Mouse (Mus musculus) heart, postnatal 0 days (tissue): ENCODE results near the gene Cpne6. TPM values are rescaled to one million over a fixed set of nuclear protein-coding genes. Genes with fewer than 3 reads are reported as not detected.

Experiments
- ATAC-seq: fragments of 200-750 bp; cut with Nextera tagmentation; 2 replicates; pipeline ENCODE4 v1.8.0; 2017; ENCODE audit warnings: low read depth, moderate number of reproducible peaks, moderate library complexity; ENCODE audit not compliant: insufficient read depth
- DNase-seq: peaks from one replicate; pipeline ENCODE4 v3.0.0-alpha.2; 2016; ENCODE audit warnings: low spot score
- H3K27ac ChIP-seq: fragments of 300-500 bp; sonication (generic); 2 replicates; pipeline ENCODE4 v1.5.1; 2014; ENCODE audit warnings: low read depth, mild to moderate bottlenecking
- H3K27me3 ChIP-seq: fragments of 300-500 bp; sonication (generic); 2 replicates; pipeline ENCODE4 v1.6.1; 2014; ENCODE audit warnings: low read length, mixed read lengths; ENCODE audit not compliant: control insufficient read depth, insufficient read depth
- H3K36me3 ChIP-seq: fragments of 300-500 bp; sonication (generic); replicated peaks from 2 replicates; pipeline ENCODE4 v1.6.1; 2014; ENCODE audit warnings: low read length, mixed read lengths; ENCODE audit not compliant: control insufficient read depth, insufficient read depth
- H3K4me1 ChIP-seq: fragments of 300-500 bp; sonication (generic); 2 replicates; pipeline ENCODE4 v1.6.1; 2014; ENCODE audit warnings: antibody characterized with exemption; ENCODE audit not compliant: control insufficient read depth, insufficient read depth
- H3K4me2 ChIP-seq: fragments of 300-500 bp; sonication (generic); 2 replicates; pipeline ENCODE4 v1.6.1; 2014; ENCODE audit warnings: low read depth, mild to moderate bottlenecking, low read length, moderate library complexity
- H3K4me3 ChIP-seq: fragments of 300-500 bp; sonication (generic); 2 replicates; pipeline ENCODE4 v1.5.1; 2014; ENCODE audit warnings: low read depth, low read length
- H3K9ac ChIP-seq: fragments of 300-500 bp; sonication (generic); replicated peaks from 2 replicates; pipeline ENCODE4 v1.6.1; 2014; ENCODE audit warnings: low read depth, low read length, mixed read lengths
- H3K9me3 ChIP-seq: fragments of 300-500 bp; sonication (generic); replicated peaks from 2 replicates; pipeline ENCODE4 v1.6.1; 2016; ENCODE audit warnings: low read length; ENCODE audit not compliant: control insufficient read depth
- CTCF ChIP-seq: IDR thresholded peaks from 2 replicates; pipeline ENCODE4 v1.5.1; 2016; ENCODE audit warnings: antibody characterized with exemption, control low read depth, low read depth
- EP300 ChIP-seq: IDR thresholded peaks from 2 replicates; pipeline ENCODE4 v1.6.1; 2016; ENCODE audit warnings: antibody characterized with exemption, low read depth
- WGBS: fragments of 180-500 bp; shearing (Covaris S2); extraction: QIAGEN DNeasy Blood & Tissue Kit; methylation state at CpG from one replicate; pipeline ENCODE4 v1.1.7; 2014; 5-methylcytosine and 5-hydroxymethylcytosine counted together
- polyA plus RNA-seq: library from polyadenylated mRNA; unstranded; fragments of >200 nt; fragmentation: Nextera tagmentation; extraction: Ambion mirVana; gene quantifications from 2 replicates; pipeline ENCODE4 v1.2.1, GENCODE M21; 2015
- total RNA-seq: library from RNA; depleted of rRNA; stranded (reverse); fragments of >200 nt; gene quantifications from 2 replicates; pipeline ENCODE4 v1.2.3, GENCODE M21; 2014; ENCODE audit warnings: low replicate concordance

The Cpne6 gene
- total and polyA plus RNA-seq, 2 experiments from 2014 or later = 0.08 TPM

DNA sequence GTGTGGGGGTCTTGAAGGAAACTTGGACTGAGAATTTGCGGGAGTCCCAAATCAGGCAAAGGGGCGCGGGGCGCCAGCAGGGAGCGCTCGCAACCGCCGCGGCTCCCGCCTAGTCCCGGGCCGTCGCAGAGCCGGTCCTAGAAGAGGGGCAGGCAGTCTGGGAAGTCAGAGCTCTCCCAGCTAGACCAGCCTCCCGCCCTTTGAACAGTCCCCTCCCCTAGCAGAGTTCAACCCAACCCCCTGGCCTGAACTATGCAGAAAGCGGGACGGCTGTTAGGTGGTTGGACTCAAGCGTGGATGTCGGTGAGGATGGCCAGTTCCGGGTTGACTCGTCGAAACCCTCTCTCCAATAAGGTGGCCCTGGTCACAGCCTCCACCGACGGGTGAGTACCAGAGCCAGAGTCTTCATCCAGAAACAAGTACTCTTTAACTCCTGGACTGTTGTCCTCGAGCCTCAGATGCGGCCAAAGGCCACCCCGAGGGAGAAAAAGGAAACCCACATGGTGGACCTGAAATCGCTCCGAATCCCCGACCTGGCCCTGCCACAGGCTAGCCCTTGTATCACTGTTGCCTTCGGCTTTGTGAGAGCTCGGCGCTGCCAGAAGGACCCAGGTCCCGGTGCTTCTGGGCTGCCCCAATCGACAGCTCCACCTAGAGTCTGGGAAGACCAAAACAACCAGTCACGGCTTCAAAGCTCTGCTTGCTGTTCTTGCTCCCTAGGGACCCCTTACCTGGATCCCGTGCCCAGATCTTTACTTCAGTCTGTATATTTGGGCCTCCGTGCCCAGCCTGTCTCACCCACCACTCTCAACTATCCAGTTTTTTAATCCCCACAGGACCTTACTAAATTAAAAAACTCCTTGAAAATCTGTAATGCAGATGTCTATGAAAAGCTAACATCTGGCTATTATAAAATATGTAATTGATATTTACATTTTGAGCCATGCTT, 31.3 kb upstream of the Cpne6 start, which contains the start of gene Dhrs4:
Dhrs4 (plus strand) TSS at position 108 of the 949 bp plus-strand sequence.
- ATAC-seq = peak; percentile 96
- under 1% methylated on average over 38 of the region's 38 CpGs for WGBS
- TF ChIP-seq EP300 (no peak), CTCF (peak; percentile 64)

DNA sequence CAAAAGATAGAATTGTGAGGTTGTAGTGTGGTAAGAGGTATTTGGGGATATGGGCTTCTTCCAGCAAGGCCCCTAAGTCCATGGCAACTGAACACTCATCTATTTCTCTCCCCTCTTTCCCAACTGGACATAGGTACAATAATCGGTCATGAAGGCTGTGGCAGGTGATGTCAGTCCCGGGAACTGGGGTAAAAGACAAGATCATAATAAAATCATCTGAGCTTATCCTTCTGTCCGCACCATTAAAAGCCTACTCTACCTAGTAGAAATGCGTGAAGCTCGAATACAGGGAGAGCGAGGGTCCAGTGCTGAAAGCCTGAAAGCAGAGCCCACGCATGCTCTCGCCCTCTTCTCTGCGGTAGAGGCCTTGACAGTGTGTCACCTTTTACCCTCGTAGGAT, 30.6 kb upstream of the Cpne6 start:
- Histone ChIP-seq H3K27me3 (no peaks in the 10 kb centered on the region), H3K4me1 (peaks cover 4% of the 10 kb centered on the region; the same call in 1 of the 2 replicates), H3K27ac (no peak overlapping the region), H3K9me3 (no peaks in the 10 kb centered on the region), H3K36me3 (0 out of 2 replicates have a peak, but pooled peaks cover 11% of the 10 kb centered on the region), H3K4me3 (no peak overlapping the region), H3K9ac (no peak overlapping the region), H3K4me2 (no peak overlapping the region)
- WGBS = 87% methylated on average over 10 of the region's 10 CpGs
- TF ChIP-seq EP300 (no peak), CTCF (no peak)
- no peak for DNase-seq
- no peak for ATAC-seq

More for the DNA sequence above, 31.3 kb upstream of the Cpne6 start, which contains the start of gene Dhrs4:
- Histone ChIP-seq H3K4me1 (peaks cover 4% of the 10 kb centered on the region; the same call in 1 of the 2 replicates), H3K4me3 (peak within 1 kb of the TSS; percentile 60), H3K36me3 (0 out of 2 replicates have a peak, but pooled peaks cover 11% of the 10 kb centered on the region), H3K27me3 (no peaks in the 10 kb centered on the region), H3K9ac (peak within 1 kb of the TSS; percentile 59), H3K9me3 (no peaks in the 10 kb centered on the region), H3K27ac (peak within 1 kb of the TSS; percentile 72), H3K4me2 (peak within 1 kb of the TSS; percentile 64)
- peak; percentile 72 for DNase-seq

GRCm38 (mm10) chr14:55484430-55485085, 25.7 kb upstream of the Cpne6 start:
- DNase-seq (no peak), ATAC-seq (no peak)
- TF ChIP-seq CTCF (no peak), EP300 (no peak)
- Histone ChIP-seq H3K4me3 (no peak overlapping the region), H3K4me1 (peaks cover under 1% of the 10 kb centered on the region; the same call in 1 of the 2 replicates), H3K27me3 (no peaks in the 10 kb centered on the region), H3K36me3 (peaks cover 31% of the 10 kb centered on the region; the same call in 1 of the 2 replicates), H3K27ac (no peak overlapping the region), H3K9ac (no peak overlapping the region), H3K4me2 (no peak overlapping the region), H3K9me3 (no peaks in the 10 kb centered on the region)
- 73% methylated on average over 5 of the region's 5 CpGs for WGBS

- 84% methylated on average over 8 of the region's 8 CpGs for WGBS
- DNase-seq (no peak), ATAC-seq (no peak)
- no peak for TF ChIP-seq CTCF
- TF ChIP-seq EP300 = no peak
- H3K4me1 ChIP-seq = peaks cover 5% of the 10 kb centered on the region
- H3K27me3 ChIP-seq = peaks cover 4% of the 10 kb centered on the region; the same call in 1 of the 2 replicates
- H3K9me3 ChIP-seq = no peaks in the 10 kb centered on the region
- no peak overlapping the region for H3K4me3 ChIP-seq
- no peak overlapping the region for H3K27ac ChIP-seq
- no peak overlapping the region for H3K9ac ChIP-seq
- H3K4me2 ChIP-seq = no peak overlapping the region
- peaks cover 22% of the 10 kb centered on the region; the same call in 1 of the 2 replicates for H3K36me3 ChIP-seq
Measured at GRCm38 (mm10) chr14:55486836-55487235, 23.4 kb upstream of the Cpne6 start.
